Mouse (Mus musculus) lung, embryonic 14.5 days (tissue): ENCODE data around the gene Crb1. TPM values are rescaled to one million over a fixed set of nuclear protein-coding genes. Genes with fewer than 3 reads are reported as not detected.

Source experiments
- ATAC-seq: fragments of 200-750 bp; cut with Nextera tagmentation; 2 replicates; pipeline ENCODE4 v1.8.0; 2017; ENCODE audit warnings: mild to moderate bottlenecking, moderate TSS enrichment, moderate library complexity; ENCODE audit not compliant: insufficient read depth
- DNase-seq: peaks from one replicate; pipeline ENCODE4 v3.0.0-alpha.2; 2015
- H3K27ac ChIP-seq: fragments of 300-500 bp; sonication (generic); 2 replicates; pipeline ENCODE4 v1.5.1; 2014; ENCODE audit warnings: low read depth, mild to moderate bottlenecking, moderate library complexity
- H3K27me3 ChIP-seq: fragments of 300-500 bp; sonication (generic); 2 replicates; pipeline ENCODE4 v1.6.1; 2014; ENCODE audit warnings: low read length, control low read depth; ENCODE audit not compliant: insufficient read depth
- H3K36me3 ChIP-seq: fragments of 300-500 bp; sonication (generic); 2 replicates; pipeline ENCODE4 v1.6.1; 2014; ENCODE audit warnings: control low read depth; ENCODE audit not compliant: insufficient read depth
- H3K4me1 ChIP-seq: fragments of 300-500 bp; sonication (generic); 2 replicates; pipeline ENCODE4 v1.6.1; 2014; ENCODE audit warnings: antibody characterized with exemption, control low read depth; ENCODE audit not compliant: insufficient read depth
- H3K4me2 ChIP-seq: fragments of 300-500 bp; sonication (generic); 2 replicates; pipeline ENCODE4 v1.6.1; 2014; ENCODE audit warnings: mild to moderate bottlenecking
- H3K4me3 ChIP-seq: fragments of 300-500 bp; sonication (generic); 2 replicates; pipeline ENCODE4 v1.5.1; 2014; ENCODE audit warnings: low read depth, low read length
- H3K9ac ChIP-seq: fragments of 300-500 bp; sonication (generic); 2 replicates; pipeline ENCODE4 v1.6.1; 2014
- H3K9me3 ChIP-seq: fragments of 300-500 bp; sonication (generic); 2 replicates; pipeline ENCODE4 v1.6.1; 2016; ENCODE audit warnings: low read depth, low read length, control low read depth
- CTCF ChIP-seq: IDR thresholded peaks from 2 replicates; pipeline ENCODE4 v1.5.1; 2016; ENCODE audit warnings: antibody characterized with exemption, low read depth
- WGBS: fragments of 180-500 bp; shearing (Covaris S2); extraction: QIAGEN DNeasy Blood & Tissue Kit; methylation state at CpG from one replicate; pipeline ENCODE4 v1.1.7; 2014; 5-methylcytosine and 5-hydroxymethylcytosine counted together
- polyA plus RNA-seq: library from polyadenylated mRNA; unstranded; fragments of >200 nt; fragmentation: Nextera tagmentation; extraction: Ambion mirVana; gene quantifications from 2 replicates; pipeline ENCODE4 v1.2.1, GENCODE M21; 2014

Crb1 gene
- polyA plus RNA-seq, 1 experiment from 2014 or later, result not detected

DNA sequence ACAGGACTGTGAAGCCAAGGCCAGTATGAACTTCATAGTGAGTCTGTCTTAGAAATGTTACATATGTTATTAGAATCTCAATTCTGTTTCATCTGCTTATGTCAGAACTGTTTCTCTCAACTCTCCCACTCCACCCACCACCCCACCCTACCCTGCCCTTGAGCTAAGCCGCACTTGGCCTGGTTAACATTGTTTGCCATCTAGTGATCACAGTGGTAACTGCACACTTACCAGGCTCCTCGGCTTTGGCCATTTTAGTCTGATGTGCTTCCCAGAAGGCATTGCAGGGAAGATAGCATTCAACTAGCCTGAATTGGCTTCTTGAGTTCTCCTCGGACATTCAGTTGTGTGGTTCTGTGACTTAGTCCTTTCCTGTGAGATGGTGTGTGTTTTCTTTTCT is 215.3 kb downstream of the Crb1 start:
- peak; percentile 43 for TF ChIP-seq CTCF
- Histone ChIP-seq H3K4me3 (no peak overlapping the region), H3K27ac (no peak overlapping the region), H3K4me1 (no peaks in the 10 kb centered on the region), H3K36me3 (no peaks in the 10 kb centered on the region), H3K4me2 (no peak overlapping the region), H3K9ac (no peak overlapping the region), H3K9me3 (no peaks in the 10 kb centered on the region), H3K27me3 (no peaks in the 10 kb centered on the region)
- ATAC-seq (no peak), DNase-seq (peak; percentile 38)
- 42% methylated on average over 3 of the region's 3 CpGs for WGBS

GRCm38 (mm10) chr1:139156397-139156796 is 220.5 kb downstream of the Crb1 start:
- no peaks in the 10 kb centered on the region for H3K4me1 ChIP-seq
- no peaks in the 10 kb centered on the region for H3K27me3 ChIP-seq
- DNase-seq, result peak; percentile 82
- ATAC-seq, result no peak
- H3K9me3 ChIP-seq, result no peaks in the 10 kb centered on the region
- TF ChIP-seq CTCF, result peak; percentile 81
- WGBS, result 17% methylated on average over 3 of the region's 3 CpGs
- H3K27ac ChIP-seq, result no peak overlapping the region
- no peak overlapping the region for H3K4me3 ChIP-seq
- H3K36me3 ChIP-seq, result no peaks in the 10 kb centered on the region
- H3K9ac ChIP-seq, result no peak overlapping the region
- H3K4me2 ChIP-seq, result no peak overlapping the region

DNA sequence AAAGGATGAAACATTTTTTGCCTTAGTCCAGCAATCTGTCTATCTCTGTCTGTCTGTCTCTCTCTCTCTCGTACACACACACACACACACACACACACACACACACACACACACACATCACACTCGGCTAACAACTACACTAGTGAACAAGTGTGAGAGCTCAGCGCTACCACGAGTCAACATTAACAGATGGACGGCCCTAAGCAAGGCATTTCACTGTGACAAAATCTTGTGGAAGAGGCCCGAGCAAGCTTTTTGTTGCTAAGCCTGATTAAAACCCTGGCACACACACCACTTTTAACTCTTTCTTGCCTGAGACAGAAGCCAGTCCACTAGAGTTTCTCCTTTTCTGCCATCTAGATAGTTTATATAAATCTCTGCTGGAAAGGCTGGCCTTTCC is 223.4 kb downstream of the Crb1 start:
- Histone ChIP-seq H3K9me3 (no peaks in the 10 kb centered on the region), H3K27me3 (no peaks in the 10 kb centered on the region), H3K4me1 (no peaks in the 10 kb centered on the region), H3K27ac (no peak overlapping the region), H3K4me3 (no peak overlapping the region), H3K4me2 (no peak overlapping the region), H3K36me3 (no peaks in the 10 kb centered on the region), H3K9ac (no peak overlapping the region)
- DNase-seq (no peak), ATAC-seq (no peak)
- TF ChIP-seq CTCF, result no peak
- WGBS, result 50% methylated on average over 6 of the region's 6 CpGs

DNA sequence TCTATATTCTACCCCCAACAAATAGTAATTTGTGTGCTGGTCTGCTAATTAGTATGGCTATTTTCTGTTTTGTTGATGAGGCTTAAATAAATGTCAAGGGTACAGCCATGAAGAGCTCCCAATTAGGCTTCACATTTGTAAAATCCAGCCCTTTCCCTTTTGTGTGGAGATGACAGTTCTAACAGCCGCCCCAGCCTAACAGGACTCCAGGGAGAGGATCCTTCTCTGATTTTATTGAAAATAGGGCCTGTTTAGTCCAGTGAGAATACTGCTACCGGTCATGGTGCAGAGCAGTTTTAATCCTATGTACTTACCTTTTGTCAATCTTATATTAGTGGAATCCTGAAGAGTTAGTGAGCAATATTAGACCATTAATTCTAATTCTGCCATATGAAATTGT is 223.9 kb downstream of the Crb1 start:
- H3K9me3 ChIP-seq, result no peaks in the 10 kb centered on the region
- 77% methylated on average over 2 of the region's 2 CpGs for WGBS

More for the DNA sequence above, 223.9 kb downstream of the Crb1 start:
- no peak for DNase-seq
- Histone ChIP-seq H3K4me1 (no peaks in the 10 kb centered on the region), H3K4me2 (no peak overlapping the region), H3K36me3 (no peaks in the 10 kb centered on the region), H3K9ac (no peak overlapping the region), H3K27ac (no peak overlapping the region), H3K4me3 (no peak overlapping the region), H3K27me3 (no peaks in the 10 kb centered on the region)
- no peak for ATAC-seq
- no peak for TF ChIP-seq CTCF

Other genes with a start within 250 kb of the Crb1 start
- gene Zbtb41, start 45.2 kb upstream of the Crb1 start, polyA plus RNA-seq, result 14.4 and 15.7 TPM in 2 replicates
- gene Aspm, start 77.7 kb upstream of the Crb1 start, polyA plus RNA-seq, result 24.3 and 25.4 TPM in 2 replicates
- gene F13b, start 124.6 kb upstream of the Crb1 start, polyA plus RNA-seq, result not detected in 2 replicates
- not detected in 2 replicates for gene Cfhr1, start 183.2 kb upstream of the Crb1 start, polyA plus RNA-seq